In the genomic region with DNA sequence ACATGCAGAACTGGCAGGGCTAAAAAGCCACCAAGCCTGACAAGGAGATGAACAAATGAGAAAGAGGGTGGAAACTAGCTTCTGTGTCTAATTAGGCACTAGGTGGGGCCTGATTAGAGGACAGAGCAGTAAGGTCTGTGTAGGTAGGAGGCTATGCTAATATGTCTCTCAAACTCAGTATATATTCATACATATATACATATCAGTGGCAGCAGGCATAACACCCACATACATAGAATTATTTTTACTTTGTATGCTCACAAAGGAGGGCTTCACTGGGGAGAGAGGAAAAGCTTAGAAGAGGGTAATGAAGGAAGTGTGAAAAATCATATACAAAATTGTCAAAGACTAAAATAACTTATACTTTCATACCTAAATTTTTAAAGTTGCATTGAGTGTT, we compare ENCODE assay signal across 15 mouse cellular contexts.
"Had no signal": no experiment of that assay in that cellular context is flagged by ENCODE, and none has a peak within 500 bp of the region (broad histone marks: within the 10 kb centered on the region; RNA-seq: fewer than 3 reads in every experiment).

No protein-coding gene starts in this region.

- H3K27ac ChIP-seq: kidney, embryonic 15.5 days; limb, embryonic 10.5 days; liver, embryonic 15.5 days; midbrain, embryonic 10.5 days; neural tube, embryonic 15.5 days; stomach, postnatal 0 days had no signal

- DNase-seq: kidney, adult 2 months; kidney, postnatal 14 days; lung, adult 2 months; lung, postnatal 10 days; lung, postnatal 4 days; midbrain, embryonic 14.5 days; thymus, adult 18-20 months; thymus, postnatal 14 days had no signal

- H3K4me3 ChIP-seq: kidney, embryonic 15.5 days; limb, embryonic 10.5 days; liver, embryonic 15.5 days; midbrain, embryonic 10.5 days; myocyte; neural tube, embryonic 15.5 days had no signal

- H3K4me1 ChIP-seq: kidney, embryonic 15.5 days; limb, embryonic 10.5 days; liver, embryonic 15.5 days; neural tube, embryonic 15.5 days had no signal

- H3K36me3 ChIP-seq: kidney, embryonic 15.5 days; limb, embryonic 10.5 days; liver, embryonic 15.5 days; midbrain, embryonic 10.5 days; neural tube, embryonic 15.5 days had no signal

- H3K27me3 ChIP-seq: kidney, embryonic 15.5 days; liver, embryonic 15.5 days; neural tube, embryonic 15.5 days had no signal

- H3K9ac ChIP-seq: kidney, embryonic 15.5 days; liver, embryonic 15.5 days; neural tube, embryonic 15.5 days had no signal
